Mouse (Mus musculus): ENCODE results near the gene Fbxo10. TPM values are rescaled to one million over a fixed set of nuclear protein-coding genes. Genes with fewer than 3 reads are reported as not detected.
"Not testable (repeated sequence)": the region's sequence is repeated elsewhere in the genome, so short reads cannot be mapped to it uniquely, and the experiment has no call there.

The Fbxo10 gene
- total RNA-seq, 2 experiments from 2014 or later: 31.4 to 32.4 TPM

GRCm38 (mm10) chr4:45010806-45011415 is 73.5 kb downstream of the Fbxo10 start:
- DNase-seq (ENCODE audit: low spot score in 2 of 2): no peak

- DNase-seq (ENCODE audit: low spot score in 2 of 2): no peak
Measured at GRCm38 (mm10) chr4:45005452-45005851, 79.0 kb downstream of the Fbxo10 start.

DNA sequence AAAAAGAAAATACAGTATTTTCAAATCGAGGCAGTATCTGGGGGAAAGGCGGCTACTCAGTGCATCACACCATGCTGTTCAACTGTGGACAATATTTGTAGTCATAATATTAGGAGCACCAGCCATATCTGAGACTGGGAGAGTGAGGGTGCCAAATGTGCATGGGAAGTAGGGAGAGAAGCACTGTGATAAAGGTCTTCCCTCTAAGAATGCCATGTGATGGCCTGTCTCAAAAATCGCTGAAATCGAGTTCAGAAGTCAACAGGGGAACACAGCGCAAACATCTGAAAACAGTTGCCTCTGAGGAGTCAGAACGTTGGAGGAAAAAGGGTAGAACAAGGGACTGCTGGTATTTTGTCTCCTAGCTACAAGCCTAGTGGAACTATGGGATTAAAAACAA is 84.4 kb downstream of the Fbxo10 start:
- no peak for DNase-seq (ENCODE audit: low spot score in 2 of 2)

DNA sequence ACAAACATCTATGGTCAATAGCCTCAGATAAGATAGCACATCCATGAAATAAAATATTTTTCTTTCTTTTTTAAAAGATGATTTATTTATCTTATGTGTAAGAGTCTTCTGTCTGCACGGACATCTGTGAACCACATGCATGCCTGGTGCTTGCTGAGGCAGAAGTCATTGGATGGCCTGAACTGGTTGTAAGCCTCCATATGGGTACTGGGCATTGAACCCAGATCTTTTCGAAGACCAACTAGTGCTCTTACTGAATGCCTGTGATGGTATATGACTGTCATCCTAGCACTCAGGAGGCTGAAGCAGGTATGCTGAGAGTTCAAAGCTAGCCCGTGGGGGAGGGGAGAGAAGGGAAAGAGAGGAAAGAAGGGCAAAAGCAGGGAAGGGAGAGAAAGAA is 86.3 kb downstream of the Fbxo10 start:
- DNase-seq (ENCODE audit: low spot score in 2 of 2): no peak

DNA sequence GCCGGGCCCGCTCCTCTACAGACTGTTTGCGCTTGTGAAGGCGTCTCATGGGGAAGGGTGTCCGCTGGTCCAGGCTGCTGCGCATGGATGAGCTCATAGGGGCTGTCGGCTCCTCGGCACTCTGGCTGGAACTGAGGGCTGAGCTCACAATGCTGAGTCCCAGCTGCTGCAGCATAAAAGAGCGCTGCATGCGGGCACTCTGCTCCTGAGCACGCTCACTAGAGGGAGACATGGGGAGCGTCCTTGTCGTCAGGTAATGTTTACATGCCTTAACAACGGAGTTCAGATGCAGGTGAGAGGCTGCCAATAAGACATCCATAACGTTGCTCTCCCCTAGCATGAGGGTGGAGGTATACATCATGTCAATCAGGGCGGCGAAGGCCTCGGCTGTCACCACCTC is 89.6 kb downstream of the Fbxo10 start:
- DNase-seq (ENCODE audit: low spot score in 2 of 2): no peak

- DNase-seq (ENCODE audit: low spot score in 2 of 2): no peak
Measured at GRCm38 (mm10) chr4:44993847-44994246, 90.6 kb downstream of the Fbxo10 start.

- not testable (repeated sequence) for DNase-seq (ENCODE audit: low spot score in 2 of 2)
Measured at GRCm38 (mm10) chr4:44993179-44993578, 91.2 kb downstream of the Fbxo10 start.

DNA sequence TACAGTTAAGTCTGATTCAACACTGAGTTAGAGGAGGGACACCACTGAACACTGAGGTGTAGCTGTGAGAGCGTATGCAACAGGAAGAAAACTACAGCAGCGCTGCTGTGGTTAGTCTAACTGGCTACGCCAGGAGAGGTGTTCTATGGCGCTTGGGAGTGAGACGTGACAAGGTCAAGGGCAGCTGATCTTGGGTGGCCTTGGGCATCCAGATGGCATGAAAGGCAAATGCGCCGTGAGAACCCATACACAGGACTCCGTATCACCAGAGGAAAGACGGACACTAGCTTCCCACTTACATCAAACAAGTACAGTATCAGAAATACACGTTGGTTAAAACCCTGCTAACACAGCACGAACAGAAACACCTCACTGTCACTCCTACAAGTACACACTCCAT is 92.1 kb downstream of the Fbxo10 start:
- DNase-seq (ENCODE audit: low spot score in 2 of 2): not testable (repeated sequence)

DNA sequence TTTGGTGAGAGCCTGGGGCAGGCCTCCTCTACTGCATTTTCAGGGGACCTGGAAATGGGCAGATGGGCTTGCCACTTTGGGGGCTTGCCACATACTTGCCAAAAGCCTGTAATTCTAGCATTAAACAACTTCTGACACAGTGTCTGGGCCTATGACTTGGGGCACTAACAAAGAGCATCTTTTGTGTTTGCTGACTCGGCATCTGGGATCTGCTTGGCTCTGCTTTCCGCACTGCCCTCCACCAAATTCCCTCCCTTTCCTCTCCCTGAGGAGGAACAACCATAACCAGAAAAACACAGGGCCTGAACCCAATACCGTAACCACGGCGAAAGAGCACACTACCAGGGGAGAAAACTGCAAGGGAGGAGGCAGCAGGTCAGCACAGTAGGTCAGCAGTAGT is 93.8 kb downstream of the Fbxo10 start:
- DNase-seq (ENCODE audit: low spot score in 2 of 2): no peak

Other genes with a start within 250 kb of the Fbxo10 start
- 10 to 100 TPM; 31.6 to 32.0 TPM for gene Grhpr, start 103.2 kb downstream of the Fbxo10 start, total RNA-seq (2021)
- gene Zbtb5, start 72.2 kb downstream of the Fbxo10 start, total RNA-seq (2021): 1 to 10 TPM; 8.4 to 8.7 TPM
- gene Polr1e, start 66.0 kb downstream of the Fbxo10 start, total RNA-seq (2021): 1 to 10 TPM; 8.8 to 9.3 TPM
- gene Tomm5, start 23.5 kb upstream of the Fbxo10 start, total RNA-seq (2021): 10 to 100 TPM; 68.7 to 79.6 TPM
- 10 to 100 TPM in 1 of 2 experiments, 1 to 10 TPM in 1; 9.2 to 11.9 TPM for gene Frmpd1, start 100.3 kb upstream of the Fbxo10 start, total RNA-seq (2021)
- gene Trmt10b, start 212.5 kb upstream of the Fbxo10 start, total RNA-seq (2021): 10 to 100 TPM; 11.6 to 16.0 TPM

Data from left cerebral cortex, adult 18-20 months (tissue).